Mouse (Mus musculus) midbrain, embryonic 13.5 days (tissue): ENCODE measurements around the gene Snx10. TPM values are rescaled to one million over a fixed set of nuclear protein-coding genes. Genes with fewer than 3 reads are reported as not detected.
A peak's percentile ranks its signal among the peaks of the same experiment; 100 is the strongest.

Source experiments
- ATAC-seq: fragments of 200-750 bp; cut with Nextera tagmentation; 2 replicates; pipeline ENCODE4 v1.8.0; 2017; ENCODE audit warnings: mild to moderate bottlenecking, moderate TSS enrichment, moderate library complexity
- H3K27ac ChIP-seq: fragments of 300-500 bp; sonication (generic); 2 replicates; pipeline ENCODE4 v1.5.1; 2015; ENCODE audit warnings: inconsistent platforms, mild to moderate bottlenecking, moderate library complexity
- H3K27me3 ChIP-seq: fragments of 300-500 bp; sonication (generic); 2 replicates; pipeline ENCODE4 v1.6.1; 2015; ENCODE audit warnings: mild to moderate bottlenecking, inconsistent platforms
- H3K36me3 ChIP-seq: fragments of 300-500 bp; sonication (generic); 2 replicates; pipeline ENCODE4 v1.6.1; 2015; ENCODE audit warnings: mild to moderate bottlenecking, inconsistent platforms
- H3K4me1 ChIP-seq: fragments of 300-500 bp; sonication (generic); replicated peaks from 2 replicates; pipeline ENCODE4 v1.6.1; 2015; ENCODE audit warnings: inconsistent platforms
- H3K4me2 ChIP-seq: fragments of 300-500 bp; sonication (generic); replicated peaks from 2 replicates; pipeline ENCODE4 v1.6.1; 2015; ENCODE audit warnings: moderate library complexity, mild to moderate bottlenecking, inconsistent platforms
- H3K4me3 ChIP-seq: fragments of 300-500 bp; sonication (generic); replicated peaks from 2 replicates; pipeline ENCODE4 v1.5.1; 2015; ENCODE audit warnings: mild to moderate bottlenecking, inconsistent platforms
- H3K9ac ChIP-seq: fragments of 300-500 bp; sonication (generic); replicated peaks from 2 replicates; pipeline ENCODE4 v1.6.1; 2015; ENCODE audit warnings: mild to moderate bottlenecking, inconsistent platforms
- H3K9me3 ChIP-seq: fragments of 300-500 bp; sonication (generic); 2 replicates; pipeline ENCODE4 v1.6.1; 2016; ENCODE audit warnings: mild to moderate bottlenecking, inconsistent platforms
- WGBS: fragments of 180-500 bp; shearing (Covaris S2); methylation state at CpG from one replicate; pipeline ENCODE4 v1.1.7; 2015; 5-methylcytosine and 5-hydroxymethylcytosine counted together
- polyA plus RNA-seq: library from polyadenylated mRNA; unstranded; fragments of >200 nt; fragmentation: Nextera tagmentation; extraction: Ambion mirVana; gene quantifications from 2 replicates; pipeline ENCODE4 v1.2.1, GENCODE M21; 2015

Snx10 gene
- polyA plus RNA-seq, 1 experiment from 2014 or later, result 49.6 TPM

DNA sequence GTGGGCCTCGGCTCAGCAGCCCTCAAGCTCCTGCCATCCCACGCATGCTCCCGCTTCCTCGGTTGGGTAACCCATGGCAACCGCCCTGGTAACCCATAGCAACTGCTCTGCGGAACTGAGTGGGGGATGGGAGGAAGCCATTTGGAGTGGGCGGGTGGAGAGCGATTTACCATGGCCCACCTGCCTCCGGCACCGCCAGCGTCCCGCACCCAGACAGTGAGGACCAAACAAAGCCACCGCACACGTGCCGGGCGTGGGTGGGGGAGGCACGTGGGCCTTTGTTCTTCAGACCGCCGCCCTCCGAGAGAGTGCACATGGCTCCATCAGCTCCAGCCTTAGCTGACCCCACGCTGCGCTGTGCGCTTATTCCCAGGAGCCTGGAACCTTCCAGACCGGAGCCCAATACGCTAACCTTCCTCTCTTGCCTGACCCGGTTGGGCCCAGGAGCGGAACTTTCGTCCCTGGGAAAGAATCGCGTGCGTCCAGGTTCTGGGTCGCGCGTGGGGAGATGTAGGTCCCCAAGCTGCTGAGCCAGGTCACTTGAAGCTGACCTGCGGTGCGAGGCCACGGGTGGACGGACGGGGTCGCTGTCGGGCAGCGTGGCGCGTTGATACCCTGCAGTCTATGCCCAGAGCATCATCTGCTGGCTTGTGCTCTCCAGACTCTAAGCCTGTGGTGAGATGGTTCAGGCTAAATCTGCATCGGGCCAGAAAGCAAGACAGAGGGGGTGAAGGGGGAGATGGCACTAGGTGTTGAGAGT lies 68.8 kb downstream of the Snx10 start:
- H3K4me2 ChIP-seq, result peak overlapping the region; percentile 68
- peak overlapping the region; percentile 75 for H3K9ac ChIP-seq
- no peaks in the 10 kb centered on the region for H3K9me3 ChIP-seq
- H3K4me1 ChIP-seq, result peaks cover 60% of the 10 kb centered on the region
- under 1% methylated on average over 45 of the region's 45 CpGs for WGBS
- H3K36me3 ChIP-seq, result no peaks in the 10 kb centered on the region
- peak overlapping the region; percentile 99 for H3K27ac ChIP-seq
- ATAC-seq, result peak; percentile 98
- H3K27me3 ChIP-seq, result no peaks in the 10 kb centered on the region
- H3K4me3 ChIP-seq, result peak overlapping the region; percentile 35

DNA sequence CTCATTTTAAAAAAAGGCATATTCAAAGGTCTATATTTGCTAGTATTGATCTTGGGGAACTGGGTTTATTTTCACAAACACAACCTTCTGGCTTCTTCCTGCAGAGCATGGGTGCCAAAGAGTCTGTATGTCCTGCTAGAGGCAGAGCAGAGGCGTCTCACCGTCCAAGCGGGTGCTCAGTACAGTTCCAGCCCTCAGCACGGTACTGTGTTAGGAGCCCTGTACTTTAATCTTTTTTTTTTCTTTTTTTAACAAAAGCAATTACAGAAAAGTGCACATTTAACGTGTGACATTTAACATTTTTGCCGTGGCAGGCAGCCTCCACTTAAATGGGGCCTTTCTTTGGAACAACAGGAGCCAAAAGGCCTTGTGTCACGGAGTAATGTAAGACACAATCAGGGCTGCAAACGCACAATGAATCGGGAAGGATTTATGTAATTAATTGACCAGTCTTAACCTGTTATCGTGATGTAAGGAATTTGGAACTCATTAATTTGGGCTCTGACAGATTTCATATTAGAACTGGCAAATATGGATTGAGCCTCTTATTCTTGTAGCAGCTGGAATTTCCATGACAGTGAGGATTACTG lies 69.8 kb downstream of the Snx10 start:
- no peaks in the 10 kb centered on the region for H3K36me3 ChIP-seq
- no peaks in the 10 kb centered on the region for H3K9me3 ChIP-seq
- no peak overlapping the region for H3K4me3 ChIP-seq
- no peak for ATAC-seq
- 25% methylated on average over 10 of the region's 10 CpGs for WGBS
- peaks cover 58% of the 10 kb centered on the region for H3K4me1 ChIP-seq
- H3K4me2 ChIP-seq, result peak overlapping the region; percentile 68
- peak overlapping the region; percentile 75; the same call in 1 of the 2 replicates for H3K9ac ChIP-seq
- H3K27ac ChIP-seq, result peak overlapping the region; percentile 99
- H3K27me3 ChIP-seq, result no peaks in the 10 kb centered on the region

DNA sequence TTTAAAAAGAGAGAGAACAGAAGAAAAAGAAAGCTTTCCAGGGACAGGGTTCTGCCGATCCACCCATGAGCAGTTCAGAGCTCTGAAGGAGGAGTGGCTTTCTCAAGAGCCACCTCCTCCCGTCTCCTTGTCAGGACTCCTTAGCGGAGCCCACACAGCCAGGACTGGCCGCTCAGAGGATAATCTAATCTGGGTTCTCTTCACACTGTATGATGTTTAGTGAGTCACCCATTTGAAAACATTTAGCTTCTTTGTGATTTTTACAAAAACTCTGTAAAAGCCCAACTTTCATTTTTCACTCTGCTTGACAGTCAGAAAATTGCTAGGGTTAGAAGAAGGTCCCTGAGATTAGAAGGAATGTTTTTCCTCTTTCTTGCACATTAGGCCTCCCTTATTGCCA lies 70.8 kb downstream of the Snx10 start:
- Histone ChIP-seq H3K9me3 (no peaks in the 10 kb centered on the region), H3K4me2 (no peak overlapping the region), H3K4me1 (peaks cover 50% of the 10 kb centered on the region), H3K36me3 (no peaks in the 10 kb centered on the region), H3K27ac (peak overlapping the region; percentile 99), H3K27me3 (no peaks in the 10 kb centered on the region), H3K9ac (no peak overlapping the region), H3K4me3 (no peak overlapping the region)
- no peak for ATAC-seq
- WGBS, result 41% methylated on average over 4 of the region's 4 CpGs

DNA sequence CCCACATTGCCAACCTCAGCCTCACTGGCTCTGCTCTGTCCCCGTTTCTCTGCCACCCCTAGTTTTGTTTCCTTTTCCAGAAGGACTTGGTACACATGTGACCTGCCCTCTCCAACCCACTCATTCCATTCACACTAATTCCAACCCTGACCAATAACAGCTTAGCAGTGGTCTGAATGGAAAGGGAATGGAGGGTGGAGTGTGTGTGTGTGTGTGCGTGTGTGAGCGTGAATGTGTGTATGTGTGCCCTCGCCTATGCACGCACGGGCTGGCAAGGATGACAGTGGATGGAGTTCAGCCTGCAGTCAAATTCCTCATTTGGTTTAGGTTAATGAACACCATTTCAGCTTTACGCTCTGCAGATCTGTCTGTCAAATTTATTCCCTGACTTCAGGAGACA lies 74.4 kb downstream of the Snx10 start:
- H3K36me3 ChIP-seq, result no peaks in the 10 kb centered on the region
- H3K9me3 ChIP-seq, result no peaks in the 10 kb centered on the region
- no peak overlapping the region for H3K4me2 ChIP-seq
- H3K4me1 ChIP-seq, result peaks cover 34% of the 10 kb centered on the region
- H3K4me3 ChIP-seq, result no peak overlapping the region
- 0 out of 2 replicates have a peak, but pooled peaks have one; percentile 48 for ATAC-seq
- H3K27me3 ChIP-seq, result no peaks in the 10 kb centered on the region
- no peak overlapping the region for H3K9ac ChIP-seq
- 64% methylated on average over 7 of the region's 7 CpGs for WGBS
- H3K27ac ChIP-seq, result peak overlapping the region; percentile 30; the same call in 1 of the 2 replicates

DNA sequence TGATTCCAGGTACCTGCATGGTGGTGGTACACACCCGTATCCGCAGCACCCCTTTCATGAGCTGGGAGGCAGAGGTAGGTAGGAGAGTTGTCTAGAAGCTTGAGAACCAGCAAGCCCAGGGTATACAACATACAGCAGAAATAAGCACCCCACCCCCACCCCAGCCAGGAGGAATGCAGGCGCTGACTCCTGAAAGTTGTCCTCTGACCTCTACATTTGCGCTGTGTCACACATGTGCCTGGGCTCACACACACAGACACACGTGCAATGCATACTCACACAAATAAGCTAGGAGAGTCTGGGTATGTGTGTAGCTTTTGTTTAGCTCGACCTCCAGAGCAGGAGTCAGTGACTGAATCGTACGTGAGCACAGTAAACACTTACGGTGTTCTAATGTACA lies 76.7 kb downstream of the Snx10 start:
- no peak overlapping the region for H3K4me3 ChIP-seq
- H3K9ac ChIP-seq, result no peak overlapping the region
- WGBS, result 88% methylated on average over 9 of the region's 9 CpGs
- H3K27me3 ChIP-seq, result no peaks in the 10 kb centered on the region
- no peaks in the 10 kb centered on the region for H3K9me3 ChIP-seq
- no peak overlapping the region for H3K27ac ChIP-seq
- H3K4me2 ChIP-seq, result no peak overlapping the region
- H3K4me1 ChIP-seq, result peaks cover 32% of the 10 kb centered on the region
- ATAC-seq, result no peak
- H3K36me3 ChIP-seq, result no peaks in the 10 kb centered on the region

DNA sequence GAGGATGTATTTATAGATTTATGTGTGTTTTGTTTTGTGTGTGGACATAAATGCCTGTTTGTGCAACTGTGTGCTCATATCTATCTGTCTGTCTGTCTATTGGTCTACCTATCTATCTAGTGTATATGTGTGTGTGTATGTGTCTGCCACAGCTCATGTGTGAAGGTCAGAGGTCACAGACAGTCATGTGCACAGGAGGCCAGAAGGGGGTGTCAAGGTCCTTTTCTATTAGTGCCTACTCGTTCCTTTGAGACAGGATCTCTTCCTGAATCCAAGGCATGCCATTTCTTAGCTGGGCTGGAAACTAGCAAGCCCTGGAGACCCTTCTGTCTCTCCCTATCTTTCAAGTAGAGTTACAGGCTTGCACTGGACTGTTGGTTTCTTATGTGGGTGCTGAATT lies 78.6 kb downstream of the Snx10 start:
- no peak for ATAC-seq
- peaks cover 43% of the 10 kb centered on the region for H3K4me1 ChIP-seq
- WGBS, result 86% methylated on average over 1 of the region's 1 CpGs
- no peak overlapping the region for H3K27ac ChIP-seq
- no peak overlapping the region for H3K4me2 ChIP-seq
- H3K9ac ChIP-seq, result no peak overlapping the region
- H3K9me3 ChIP-seq, result no peaks in the 10 kb centered on the region
- H3K36me3 ChIP-seq, result no peaks in the 10 kb centered on the region
- H3K27me3 ChIP-seq, result no peaks in the 10 kb centered on the region
- no peak overlapping the region for H3K4me3 ChIP-seq

DNA sequence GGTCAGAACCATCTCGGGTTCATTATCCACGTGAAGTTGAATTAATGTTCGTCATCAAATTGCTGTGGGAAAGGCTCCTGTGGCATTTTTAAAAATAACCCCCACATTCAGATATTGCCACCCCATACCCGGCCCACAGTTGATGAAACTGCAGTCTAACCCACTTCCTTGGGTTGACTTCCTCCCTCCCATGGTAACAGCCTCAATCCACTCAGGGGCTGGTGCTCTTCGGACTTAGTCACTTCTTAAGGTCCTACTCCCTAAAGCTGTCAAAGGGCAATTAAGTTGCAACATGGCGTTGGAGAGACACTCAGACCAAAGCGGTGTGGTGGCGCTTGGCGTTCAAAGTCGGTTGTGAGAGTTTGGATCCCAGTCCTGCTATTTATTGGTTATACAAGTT lies 80.0 kb downstream of the Snx10 start:
- no peaks in the 10 kb centered on the region for H3K27me3 ChIP-seq
- ATAC-seq, result no peak
- no peak overlapping the region for H3K9ac ChIP-seq
- peak overlapping the region; percentile 84 for H3K27ac ChIP-seq
- no peaks in the 10 kb centered on the region for H3K9me3 ChIP-seq
- no peak overlapping the region for H3K4me2 ChIP-seq
- H3K4me1 ChIP-seq, result peaks cover 42% of the 10 kb centered on the region
- no peaks in the 10 kb centered on the region for H3K36me3 ChIP-seq
- WGBS, result 87% methylated on average over 10 of the region's 10 CpGs
- H3K4me3 ChIP-seq, result no peak overlapping the region

DNA sequence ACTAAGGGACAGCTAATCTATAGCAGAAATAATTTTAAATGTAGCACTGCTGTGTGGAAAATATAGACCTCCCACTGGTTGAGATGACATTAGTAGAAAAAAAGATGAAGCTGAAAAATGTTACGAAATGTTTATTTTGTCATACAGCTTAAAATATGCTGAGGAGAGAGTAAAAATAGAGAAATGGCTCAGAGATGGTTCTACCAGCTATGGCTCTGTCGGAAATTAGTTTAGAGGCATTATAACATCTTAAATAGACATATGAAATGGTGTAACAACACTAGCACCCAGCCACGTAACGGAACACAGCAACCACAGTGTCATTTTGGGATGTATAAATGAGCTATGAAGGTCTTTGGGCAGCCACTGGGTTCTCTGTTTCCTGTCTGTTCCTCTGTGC lies 82.5 kb downstream of the Snx10 start:
- 74% methylated on average over 4 of the region's 4 CpGs for WGBS
- Histone ChIP-seq H3K9ac (no peak overlapping the region), H3K4me3 (no peak overlapping the region), H3K4me1 (peaks cover 42% of the 10 kb centered on the region), H3K36me3 (no peaks in the 10 kb centered on the region), H3K27ac (peak overlapping the region; percentile 84), H3K27me3 (no peaks in the 10 kb centered on the region), H3K4me2 (no peak overlapping the region), H3K9me3 (no peaks in the 10 kb centered on the region)
- ATAC-seq, result no peak; the same call in 1 of the 2 replicates

DNA sequence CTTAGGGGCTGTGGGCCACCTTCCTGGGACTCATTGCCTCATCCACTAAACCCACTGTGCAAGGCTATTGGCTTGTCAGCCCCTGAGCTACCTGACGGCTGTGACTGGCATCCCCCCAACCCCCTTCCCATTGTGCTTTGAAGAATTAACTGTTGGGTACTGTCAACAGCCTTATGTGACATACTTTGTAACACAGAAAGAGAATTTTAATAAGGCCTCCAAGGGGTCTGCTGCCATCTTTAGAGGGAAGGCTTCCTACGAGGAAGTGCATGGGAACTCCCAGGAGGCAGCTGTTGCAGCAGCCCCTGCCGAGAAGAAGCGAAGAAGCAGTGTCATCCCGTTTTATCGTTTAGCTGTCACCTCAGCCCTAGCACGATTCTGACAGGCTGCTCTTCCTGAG lies 83.1 kb downstream of the Snx10 start:
- no peaks in the 10 kb centered on the region for H3K36me3 ChIP-seq
- peak; percentile 76 for ATAC-seq
- H3K27me3 ChIP-seq, result no peaks in the 10 kb centered on the region
- 19% methylated on average over 7 of the region's 7 CpGs for WGBS
- H3K4me3 ChIP-seq, result no peak overlapping the region
- H3K4me2 ChIP-seq, result no peak overlapping the region
- no peaks in the 10 kb centered on the region for H3K9me3 ChIP-seq
- peaks cover 42% of the 10 kb centered on the region for H3K4me1 ChIP-seq
- no peak overlapping the region for H3K9ac ChIP-seq
- H3K27ac ChIP-seq, result peak overlapping the region; percentile 84

DNA sequence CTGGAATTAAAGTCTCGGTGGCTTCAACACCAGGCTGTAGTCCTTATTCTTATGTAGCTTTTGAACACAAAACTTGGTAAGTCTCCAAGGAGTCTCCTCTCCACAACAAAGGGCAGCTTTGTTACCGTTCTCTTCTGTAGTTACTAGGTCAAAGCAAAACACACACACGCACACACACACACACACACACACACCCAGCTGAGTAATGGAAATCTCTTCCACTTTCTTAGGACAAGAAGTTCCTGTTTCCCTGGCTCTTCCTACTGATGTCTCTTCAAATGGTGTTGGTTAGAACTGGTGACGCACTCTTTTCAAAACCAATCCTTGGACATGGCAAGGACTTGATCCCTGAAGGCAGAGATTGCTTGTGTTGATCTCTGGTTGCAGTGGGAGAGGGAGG lies 87.9 kb downstream of the Snx10 start:
- no peak for ATAC-seq
- Histone ChIP-seq H3K27ac (peak overlapping the region; percentile 97), H3K4me2 (no peak overlapping the region), H3K9me3 (no peaks in the 10 kb centered on the region), H3K4me1 (peaks cover 31% of the 10 kb centered on the region), H3K27me3 (no peaks in the 10 kb centered on the region), H3K4me3 (no peak overlapping the region), H3K36me3 (no peaks in the 10 kb centered on the region), H3K9ac (no peak overlapping the region)
- WGBS, result 85% methylated on average over 4 of the region's 4 CpGs

DNA sequence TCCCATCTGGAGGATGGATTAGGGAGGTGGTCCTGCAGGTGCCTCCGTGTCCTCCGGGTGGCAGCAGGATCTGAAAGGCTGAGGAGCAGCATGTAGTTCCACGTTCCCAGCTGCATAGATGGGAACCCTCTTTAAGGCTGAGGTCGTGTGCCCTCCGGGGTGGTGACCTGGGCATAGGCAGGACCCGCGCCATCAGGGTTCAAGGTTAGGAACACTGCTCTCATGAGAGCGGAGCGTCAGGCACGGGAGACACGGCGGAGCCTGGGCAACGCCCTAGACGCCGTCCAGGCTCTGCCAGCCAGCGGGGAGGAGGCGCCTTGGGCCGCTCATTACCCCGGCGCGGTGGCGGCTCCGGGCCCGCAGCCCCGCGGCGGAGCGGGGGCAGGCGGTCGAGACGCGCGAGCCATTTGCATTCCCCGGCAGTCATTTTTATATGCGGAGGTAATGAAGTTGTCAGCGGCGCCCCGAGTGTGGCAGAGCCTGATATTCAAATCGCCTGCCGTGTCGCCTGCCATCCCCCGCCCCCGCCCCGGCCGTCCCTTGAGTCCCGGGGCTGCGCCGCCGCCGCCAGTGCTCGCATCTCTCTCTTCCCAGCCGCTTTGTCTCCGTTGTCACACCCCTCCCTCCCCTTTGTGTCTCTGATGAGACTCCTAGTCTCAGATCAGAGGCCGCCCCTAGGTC lies 88.8 kb downstream of the Snx10 start:
- H3K27me3 ChIP-seq, result no peaks in the 10 kb centered on the region

DNA sequence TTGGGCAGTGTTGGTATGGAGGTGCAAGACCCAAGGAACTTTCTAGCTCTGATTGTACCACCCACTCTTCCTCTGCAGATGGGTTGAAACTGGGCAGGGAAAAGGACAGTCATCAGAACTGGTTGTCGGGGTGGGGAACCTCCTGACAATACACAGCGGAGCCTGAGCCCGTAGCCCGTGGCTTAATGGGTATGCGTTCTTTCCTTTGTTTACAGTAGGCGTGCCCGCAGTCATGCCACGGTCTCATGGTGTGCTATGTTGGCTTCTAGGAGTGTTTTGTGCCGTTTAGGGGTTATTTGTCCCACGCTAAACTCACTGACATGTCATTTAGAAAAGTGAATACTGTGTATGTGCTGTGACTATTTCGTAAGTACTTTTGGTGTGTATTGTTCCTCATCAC lies 90.0 kb downstream of the Snx10 start:
- WGBS, result 65% methylated on average over 11 of the region's 11 CpGs
- no peaks in the 10 kb centered on the region for H3K36me3 ChIP-seq
- H3K27ac ChIP-seq, result peak overlapping the region; percentile 97
- no peak overlapping the region for H3K9ac ChIP-seq
- no peak overlapping the region for H3K4me2 ChIP-seq
- H3K4me1 ChIP-seq, result peaks cover 22% of the 10 kb centered on the region
- no peaks in the 10 kb centered on the region for H3K9me3 ChIP-seq
- H3K27me3 ChIP-seq, result no peaks in the 10 kb centered on the region
- H3K4me3 ChIP-seq, result no peak overlapping the region
- ATAC-seq, result no peak

More for the DNA sequence above, 88.8 kb downstream of the Snx10 start:
- Histone ChIP-seq H3K4me3 (peak overlapping the region; percentile 47), H3K9ac (peak overlapping the region; percentile 67), H3K9me3 (no peaks in the 10 kb centered on the region), H3K36me3 (no peaks in the 10 kb centered on the region), H3K4me1 (peaks cover 23% of the 10 kb centered on the region), H3K4me2 (peak overlapping the region; percentile 70), H3K27ac (peak overlapping the region; percentile 97)
- peak; percentile 93 for ATAC-seq
- under 1% methylated on average over 54 of the region's 54 CpGs for WGBS
